Mouse (Mus musculus) liver, postnatal 0 days (tissue): ENCODE measurements around the gene Cyp1b1. TPM values are rescaled to one million over a fixed set of nuclear protein-coding genes. Genes with fewer than 3 reads are reported as not detected.

Experiments
- ATAC-seq: fragments of 200-750 bp; cut with Nextera tagmentation; 2 replicates; pipeline ENCODE4 v1.8.0; 2017; ENCODE audit warnings: mild to moderate bottlenecking, moderate library complexity
- DNase-seq: peaks from one replicate; pipeline ENCODE4 v3.0.0-alpha.2; 2016
- H3K27ac ChIP-seq: fragments of 300-500 bp; sonication (generic); 2 replicates; pipeline ENCODE4 v1.5.1; 2014; ENCODE audit warnings: antibody characterized with exemption, moderate library complexity, mild to moderate bottlenecking, low read depth
- H3K27me3 ChIP-seq: fragments of 300-500 bp; sonication (generic); 2 replicates; pipeline ENCODE4 v1.6.1; 2014; ENCODE audit warnings: low read length, control low read depth, mixed read lengths; ENCODE audit not compliant: insufficient read depth
- H3K36me3 ChIP-seq: fragments of 300-500 bp; sonication (generic); replicated peaks from 2 replicates; pipeline ENCODE4 v1.6.1; 2014; ENCODE audit warnings: mild to moderate bottlenecking, control low read depth, low read length, moderate library complexity, mixed read lengths; ENCODE audit not compliant: insufficient read depth
- H3K4me1 ChIP-seq: fragments of 300-500 bp; sonication (generic); 2 replicates; pipeline ENCODE4 v1.6.1; 2014; ENCODE audit warnings: antibody characterized with exemption, mild to moderate bottlenecking, control low read depth; ENCODE audit not compliant: insufficient read depth
- H3K4me2 ChIP-seq: fragments of 300-500 bp; sonication (generic); 2 replicates; pipeline ENCODE4 v1.6.1; 2014; ENCODE audit warnings: low read depth, mild to moderate bottlenecking, low read length, moderate library complexity, mixed read lengths
- H3K4me3 ChIP-seq: fragments of 300-500 bp; sonication (generic); 2 replicates; pipeline ENCODE4 v1.5.1; 2014; ENCODE audit warnings: low read depth, low read length
- H3K9ac ChIP-seq: fragments of 300-500 bp; sonication (generic); replicated peaks from 2 replicates; pipeline ENCODE4 v1.6.1; 2014; ENCODE audit warnings: mild to moderate bottlenecking, moderate library complexity
- H3K9me3 ChIP-seq: fragments of 300-500 bp; sonication (generic); 2 replicates; pipeline ENCODE4 v1.6.1; 2016; ENCODE audit warnings: mild to moderate bottlenecking, control low read depth, low read length, mixed read lengths
- CTCF ChIP-seq: sonication (generic); IDR thresholded peaks from 2 replicates; pipeline ENCODE4 v1.5.1; 2016; ENCODE audit warnings: antibody characterized with exemption, low read depth
- EP300 ChIP-seq: IDR thresholded peaks from 2 replicates; pipeline ENCODE4 v1.6.1; 2016; ENCODE audit warnings: antibody characterized with exemption, low read depth, mild to moderate bottlenecking
- WGBS: fragments of 180-500 bp; shearing (Covaris S2); extraction: QIAGEN DNeasy Blood & Tissue Kit; methylation state at CpG from one replicate; pipeline ENCODE4 v1.1.7; 2014; ENCODE audit not compliant: insufficient replicate concordance; 5-methylcytosine and 5-hydroxymethylcytosine counted together
- polyA plus RNA-seq: library from polyadenylated mRNA; unstranded; fragments of >200 nt; fragmentation: Nextera tagmentation; extraction: Ambion mirVana; gene quantifications from 2 replicates; pipeline ENCODE4 v1.2.1, GENCODE M21; 2015

Cyp1b1 gene
- polyA plus RNA-seq, 1 experiment from 2014 or later = 0.20 TPM

GRCm38 (mm10) chr17:79699197-79699596 is 15.7 kb downstream of the Cyp1b1 start:
- H3K9me3 ChIP-seq = no peaks in the 10 kb centered on the region
- WGBS = 33% methylated on average over 1 of the region's 1 CpGs
- H3K36me3 ChIP-seq = no peaks in the 10 kb centered on the region
- no peak overlapping the region for H3K4me3 ChIP-seq
- TF ChIP-seq CTCF (peak; percentile 66), EP300 (no peak)
- H3K4me2 ChIP-seq = no peak overlapping the region
- DNase-seq (no peak), ATAC-seq (0 out of 2 replicates have a peak, but pooled peaks have one; percentile 33)
- no peak overlapping the region for H3K27ac ChIP-seq
- no peaks in the 10 kb centered on the region for H3K27me3 ChIP-seq
- H3K9ac ChIP-seq = no peak overlapping the region
- no peaks in the 10 kb centered on the region for H3K4me1 ChIP-seq

GRCm38 (mm10) chr17:79695541-79695940 is 19.3 kb downstream of the Cyp1b1 start:
- WGBS = 78% methylated on average over 6 of the region's 6 CpGs

DNA sequence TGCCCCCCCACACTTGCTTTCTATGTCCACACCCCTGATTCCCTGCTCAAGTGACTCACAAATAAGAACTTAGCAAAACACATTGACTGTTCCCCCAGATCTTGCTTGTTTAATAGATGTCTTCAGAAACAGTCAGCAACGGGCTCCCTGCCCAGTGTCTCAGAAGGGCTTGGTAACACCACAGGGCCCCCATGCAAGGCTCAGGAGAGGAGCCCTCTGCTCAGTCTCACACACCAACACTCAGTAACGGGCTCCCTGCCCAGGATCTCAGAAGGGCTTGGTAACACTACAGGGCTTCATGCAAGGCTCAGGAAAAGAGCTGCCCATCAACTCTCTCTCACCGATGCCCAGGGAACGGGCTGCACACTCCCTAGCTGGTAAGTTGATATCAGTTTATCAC is 19.8 kb downstream of the Cyp1b1 start:
- H3K27ac ChIP-seq = no peak overlapping the region
- H3K4me3 ChIP-seq = no peak overlapping the region
- DNase-seq (no peak), ATAC-seq (no peak)
- no peaks in the 10 kb centered on the region for H3K27me3 ChIP-seq
- no peaks in the 10 kb centered on the region for H3K4me1 ChIP-seq
- no peaks in the 10 kb centered on the region for H3K36me3 ChIP-seq
- H3K9ac ChIP-seq = no peak overlapping the region
- TF ChIP-seq CTCF = no peak
- no peak for TF ChIP-seq EP300
- WGBS = 73% methylated on average over 4 of the region's 4 CpGs
- H3K4me2 ChIP-seq = no peak overlapping the region
- no peaks in the 10 kb centered on the region for H3K9me3 ChIP-seq

More at GRCm38 (mm10) chr17:79695541-79695940, 19.3 kb downstream of the Cyp1b1 start:
- no peak for ATAC-seq
- TF ChIP-seq EP300 = no peak
- no peak for TF ChIP-seq CTCF
- Histone ChIP-seq H3K27ac (no peak overlapping the region), H3K9ac (no peak overlapping the region), H3K9me3 (no peaks in the 10 kb centered on the region), H3K4me3 (no peak overlapping the region), H3K27me3 (no peaks in the 10 kb centered on the region), H3K4me2 (no peak overlapping the region), H3K4me1 (no peaks in the 10 kb centered on the region), H3K36me3 (no peaks in the 10 kb centered on the region)
- no peak for DNase-seq

DNA sequence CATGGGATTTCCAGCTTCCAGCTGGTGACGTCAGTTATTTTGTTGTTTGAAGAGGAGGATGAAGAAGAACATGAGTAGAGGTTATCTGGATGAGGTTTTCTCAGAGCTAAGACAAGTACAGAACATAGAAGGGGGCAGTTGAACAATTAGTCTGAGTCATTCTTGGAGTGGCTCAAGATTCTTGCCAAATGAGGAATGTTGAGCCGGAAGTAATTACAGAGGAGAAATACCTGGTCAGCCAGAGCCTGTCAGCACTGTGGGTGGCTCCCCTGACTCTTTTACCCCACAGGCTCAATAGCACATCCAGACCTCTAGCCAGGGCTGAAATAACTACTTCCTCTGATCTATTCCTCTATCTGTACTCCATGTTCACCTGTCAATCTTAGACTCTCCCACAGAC is 44.0 kb downstream of the Cyp1b1 start:
- Histone ChIP-seq H3K27ac (no peak overlapping the region), H3K4me2 (no peak overlapping the region), H3K4me3 (no peak overlapping the region), H3K4me1 (no peaks in the 10 kb centered on the region), H3K27me3 (no peaks in the 10 kb centered on the region), H3K9ac (no peak overlapping the region), H3K36me3 (no peaks in the 10 kb centered on the region), H3K9me3 (no peaks in the 10 kb centered on the region)
- DNase-seq (no peak), ATAC-seq (no peak)
- TF ChIP-seq CTCF (no peak), EP300 (no peak)
- 79% methylated on average over 2 of the region's 2 CpGs for WGBS

DNA sequence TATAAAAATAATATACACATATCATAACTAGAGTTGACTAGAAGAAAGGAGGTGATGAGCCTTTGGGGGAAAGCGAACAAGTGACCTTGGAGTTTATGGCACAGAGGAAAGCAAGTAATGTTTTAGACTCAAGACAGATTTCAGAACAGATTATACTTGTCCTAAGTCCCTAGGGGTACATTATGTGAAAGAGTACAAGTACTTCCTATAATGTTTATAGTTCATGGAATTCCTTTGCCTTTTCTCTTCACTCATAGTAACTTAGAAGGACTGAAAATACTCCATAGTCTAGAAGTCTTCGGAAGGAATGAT is 50.8 kb downstream of the Cyp1b1 start:
- ATAC-seq (no peak), DNase-seq (no peak)
- no peaks in the 10 kb centered on the region for H3K9me3 ChIP-seq
- no peaks in the 10 kb centered on the region for H3K27me3 ChIP-seq
- WGBS = 89% methylated on average over 2 of the region's 2 CpGs
- no peak overlapping the region for H3K27ac ChIP-seq
- no peaks in the 10 kb centered on the region for H3K36me3 ChIP-seq
- no peak overlapping the region for H3K4me2 ChIP-seq
- H3K9ac ChIP-seq = no peak overlapping the region
- no peaks in the 10 kb centered on the region for H3K4me1 ChIP-seq
- H3K4me3 ChIP-seq = no peak overlapping the region
- TF ChIP-seq EP300 (no peak), CTCF (no peak)

DNA sequence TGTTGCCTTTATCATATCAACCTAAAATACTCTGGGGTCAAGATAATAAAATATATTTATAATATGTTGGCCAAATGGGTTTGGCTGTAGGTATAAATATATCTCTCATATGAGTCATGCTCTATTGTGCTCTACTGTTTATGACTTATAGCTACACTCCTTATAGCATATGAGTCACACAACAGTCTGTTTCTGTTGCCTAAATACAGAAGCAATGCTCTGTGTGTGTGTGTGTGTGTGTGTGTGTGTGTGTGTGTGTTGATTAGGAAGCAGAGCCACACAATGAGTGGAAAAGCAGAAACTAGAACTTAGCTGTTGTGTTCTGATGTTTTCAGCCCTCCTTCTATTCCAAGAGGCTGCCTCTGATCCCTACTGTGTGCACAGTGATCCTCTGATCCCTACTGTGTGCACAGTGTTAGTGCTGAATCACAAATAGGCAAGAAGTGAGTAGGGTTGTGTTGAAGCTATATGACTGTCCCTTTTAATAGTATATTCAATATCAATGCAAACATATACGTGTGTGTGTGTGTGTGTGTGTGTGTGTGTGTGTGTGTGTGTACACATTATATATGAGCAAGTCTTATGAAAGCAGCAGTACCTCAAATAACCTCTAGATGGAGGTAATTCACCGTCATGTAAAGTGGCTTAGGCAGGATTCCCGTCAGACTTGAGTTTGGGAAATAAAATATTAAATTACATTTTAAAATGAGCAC is 51.3 kb downstream of the Cyp1b1 start:
- Histone ChIP-seq H3K27me3 (no peaks in the 10 kb centered on the region), H3K27ac (no peak overlapping the region), H3K4me3 (no peak overlapping the region), H3K9ac (no peak overlapping the region), H3K9me3 (no peaks in the 10 kb centered on the region), H3K36me3 (no peaks in the 10 kb centered on the region), H3K4me1 (no peaks in the 10 kb centered on the region), H3K4me2 (no peak overlapping the region)
- ATAC-seq (no peak), DNase-seq (no peak)
- 20% methylated on average over 3 of the region's 3 CpGs for WGBS
- TF ChIP-seq EP300 (no peak), CTCF (peak; percentile 67)
